Mouse (Mus musculus) ES-E14 (cell line): Measurements from ENCODE around the gene Bsn.

Experiments
- MAFK ChIP-seq: IDR thresholded peaks from 2 replicates; pipeline ENCODE4 v1.6.1; 2014; ENCODE audit warnings: mild to moderate bottlenecking, low read depth, low read length, inconsistent platforms; ENCODE audit not compliant: insufficient read depth
- ZC3H11A ChIP-seq: IDR thresholded peaks from 2 replicates; pipeline ENCODE4 v1.6.1; 2012; ENCODE audit warnings: low read depth, mild to moderate bottlenecking, inconsistent platforms, low read length, borderline replicate concordance

GRCm38 (mm10) chr9:108133478-108133877 is 56.7 kb downstream of the Bsn start:
- no peak for TF ChIP-seq ZC3H11A
- no peak for TF ChIP-seq MAFK
